Comparison of ENCODE assay signal across 6 mouse cellular contexts in genomic region chr1:128267061-128267460, GRCm38 (mm10). TPM values are rescaled to one million over a fixed set of nuclear protein-coding genes. Genes with fewer than 3 reads are reported as not detected.
DNase-seq lines count a peak whose midpoint lies in the region; ATAC-seq and TF ChIP-seq lines count a peak whose summit lies in the region.
"Not testable (repeated sequence)": the region's sequence is repeated elsewhere in the genome, so short reads cannot be mapped to it uniquely, and the experiment has no call there.

No protein-coding gene starts in this region.

- not testable (repeated sequence) for ATAC-seq in midbrain, embryonic 11.5 days (ENCODE audit: low FRiP score)

- not testable (repeated sequence) for H3K9ac ChIP-seq in ES-Bruce4 (ENCODE audit: low read depth, poor library complexity, severe bottlenecking); midbrain, embryonic 11.5 days (ENCODE audit: low read length)

- H3K4me3 ChIP-seq in ES-Bruce4 (ENCODE audit: low read depth, low read length); midbrain, embryonic 11.5 days (ENCODE audit: low read depth, low read length): not testable (repeated sequence)

- not testable (repeated sequence) for H3K4me2 ChIP-seq in midbrain, embryonic 11.5 days

- WGBS in midbrain, embryonic 11.5 days: 80% methylated on average over 7 of the region's 7 CpGs

- H3K27me3 ChIP-seq in ES-Bruce4 (ENCODE audit: control insufficient read depth, insufficient read depth, low read length, poor library complexity, severe bottlenecking); midbrain, embryonic 11.5 days (ENCODE audit: control insufficient read depth, insufficient read depth, low read length): not testable (repeated sequence)

- 0 out of 2 replicates have a peak, but pooled peaks have one; percentile 28 for TF ChIP-seq EP300 in ES-Bruce4 (IDR thresholded peaks at IDR 0.05; ENCODE audit: insufficient read depth, low read depth, low read length)

- DNase-seq in ES-CJ7 (ENCODE audit: low read depth, low spot score) (peak; percentile 59), R1 (ENCODE audit: low read depth, low spot score) (peak; percentile 62), ZHBTc4 (ENCODE audit: low read depth, low spot score) (peak; percentile 55)
- peak; percentile 22 for DNase-seq in heart, adult 11 months
- DNase-seq in midbrain, embryonic 11.5 days (ENCODE audit: low spot score, missing footprints): peak; percentile 28

- not testable (repeated sequence) for TF ChIP-seq POLR2A in ES-Bruce4 (IDR thresholded peaks at IDR 0.05; ENCODE audit: insufficient read depth, low read length)

- peaks cover 20% of the 10 kb centered on the region for H3K36me3 ChIP-seq in ES-Bruce4 (ENCODE audit: control insufficient read depth, insufficient read depth, low read length, poor library complexity, severe bottlenecking)
- peaks cover 17% of the 10 kb centered on the region; the same call in 1 of the 2 replicates for H3K36me3 ChIP-seq in midbrain, embryonic 11.5 days (ENCODE audit: control insufficient read depth, insufficient read depth, low read length)

- not testable (repeated sequence) for TF ChIP-seq CTCF in ES-Bruce4 (IDR thresholded peaks at IDR 0.05; ENCODE audit: low read depth, low read length)

- not testable (repeated sequence) for H3K9me3 ChIP-seq in ES-Bruce4 (replicated peaks; ENCODE audit: control insufficient read depth, insufficient read depth, low read length, poor library complexity, severe bottlenecking); midbrain, embryonic 11.5 days (ENCODE audit: control insufficient read depth, low read length)

- not testable (repeated sequence) for H3K4me1 ChIP-seq in ES-Bruce4 (ENCODE audit: control insufficient read depth, insufficient read depth, low read length); midbrain, embryonic 11.5 days (ENCODE audit: control insufficient read depth, insufficient read depth, low read length)

- H3K27ac ChIP-seq in ES-Bruce4 (ENCODE audit: insufficient read depth, low read length); midbrain, embryonic 11.5 days (ENCODE audit: low read depth, low read length): not testable (repeated sequence)

RNA-seq across cellular contexts. Expression of gene Ubxn4, which starts 23.3 kb away (rescaled TPM):
- 44.6 and 56.6 TPM in 2 replicates for polyA plus RNA-seq in ES-Bruce4 (2011; ENCODE audit: insufficient read depth, insufficient read length, low read depth, missing spikeins)
- 70.1 and 71.1 TPM in 2 replicates for polyA plus RNA-seq in midbrain, embryonic 11.5 days (2014; fragmentation: Nextera tagmentation; extraction: Ambion mirVana)
